Mouse (Mus musculus): ENCODE measurements around the gene Elf5.

- TF ChIP-seq CTCF (IDR thresholded peaks at IDR 0.05; ENCODE audit: low read depth) (no peak), EP300 (IDR thresholded peaks at IDR 0.05; ENCODE audit: low read depth) (no peak)
Measured at GRCm38 (mm10) chr2:103481314-103482231, 70.1 kb downstream of the Elf5 start.

All from liver, postnatal 0 days (tissue).